Mouse (Mus musculus) midbrain, embryonic 15.5 days (tissue): ENCODE measurements around the gene Nrgn. TPM values are rescaled to one million over a fixed set of nuclear protein-coding genes. Genes with fewer than 3 reads are reported as not detected.
A peak's percentile ranks its signal among the peaks of the same experiment; 100 is the strongest.

Experiments
- ATAC-seq: fragments of 200-750 bp; cut with Nextera tagmentation; replicated peaks from 2 replicates; pipeline ENCODE4 v1.8.0; 2017; ENCODE audit warnings: moderate TSS enrichment
- H3K27ac ChIP-seq: fragments of 300-500 bp; sonication (generic); 2 replicates; pipeline ENCODE4 v1.5.1; 2015; ENCODE audit warnings: mild to moderate bottlenecking, inconsistent platforms
- H3K27me3 ChIP-seq: fragments of 300-500 bp; sonication (generic); replicated peaks from 2 replicates; pipeline ENCODE4 v1.6.1; 2015; ENCODE audit warnings: inconsistent platforms
- H3K36me3 ChIP-seq: fragments of 300-500 bp; sonication (generic); replicated peaks from 2 replicates; pipeline ENCODE4 v1.6.1; 2015; ENCODE audit warnings: inconsistent platforms
- H3K4me1 ChIP-seq: fragments of 300-500 bp; sonication (generic); 2 replicates; pipeline ENCODE4 v1.6.1; 2015; ENCODE audit warnings: inconsistent platforms
- H3K4me2 ChIP-seq: fragments of 300-500 bp; sonication (generic); 2 replicates; pipeline ENCODE4 v1.6.1; 2015; ENCODE audit warnings: inconsistent platforms, mild to moderate bottlenecking, moderate library complexity
- H3K4me3 ChIP-seq: fragments of 300-500 bp; sonication (generic); 2 replicates; pipeline ENCODE4 v1.5.1; 2015; ENCODE audit warnings: mild to moderate bottlenecking, inconsistent platforms
- H3K9ac ChIP-seq: fragments of 300-500 bp; sonication (generic); 2 replicates; pipeline ENCODE4 v1.6.1; 2015; ENCODE audit warnings: mild to moderate bottlenecking, inconsistent platforms
- H3K9me3 ChIP-seq: fragments of 300-500 bp; sonication (generic); 2 replicates; pipeline ENCODE4 v1.6.1; 2016; ENCODE audit warnings: inconsistent platforms
- WGBS: fragments of 180-500 bp; shearing (Covaris S2); methylation state at CpG from one replicate; pipeline ENCODE4 v1.1.7; 2015; ENCODE audit warnings: mixed read lengths; 5-methylcytosine and 5-hydroxymethylcytosine counted together
- polyA plus RNA-seq: library from polyadenylated mRNA; unstranded; fragments of >200 nt; fragmentation: Nextera tagmentation; extraction: Ambion mirVana; gene quantifications from 2 replicates; pipeline ENCODE4 v1.2.1, GENCODE M21; 2015

Nrgn gene
- polyA plus RNA-seq = 5.8 and 6.7 TPM in 2 replicates

DNA sequence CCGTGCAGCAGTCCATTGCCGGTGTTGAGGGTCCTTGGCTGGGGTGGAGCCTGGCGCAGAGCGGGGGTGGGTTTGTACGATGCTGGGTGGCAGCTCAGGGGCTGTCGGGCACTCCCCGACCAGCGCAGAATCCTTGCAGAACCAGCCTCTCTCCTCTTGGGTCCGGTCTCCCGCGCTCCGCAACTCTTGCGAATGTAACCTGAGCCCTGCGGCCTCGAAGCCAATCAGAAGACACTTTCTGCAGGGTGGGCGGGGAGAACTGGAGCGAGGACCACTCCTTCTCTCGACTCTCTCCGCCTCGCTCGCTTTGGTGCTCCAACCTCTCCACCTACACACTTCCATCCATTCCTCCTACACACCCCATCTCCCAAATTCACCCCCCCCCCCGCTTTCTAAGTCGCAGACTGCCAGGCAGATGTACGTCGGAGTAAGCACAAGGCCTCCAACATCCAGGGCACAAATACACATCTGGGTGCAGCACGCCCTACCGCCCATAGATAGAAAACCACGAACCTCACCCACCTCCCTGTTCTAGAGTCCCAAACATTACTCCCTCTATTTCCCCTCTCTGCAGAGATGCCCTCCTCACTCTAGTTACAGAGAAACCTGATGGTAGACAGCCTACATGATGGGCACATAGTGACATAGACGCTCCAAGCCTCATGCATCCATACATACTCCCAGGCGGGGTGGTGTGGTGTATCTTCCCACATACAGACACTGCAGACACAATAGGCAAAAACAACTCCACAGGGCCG, at the start of gene Nrgn:
Gene Nrgn (minus strand): TSS at position 369 of the 758 bp plus-strand sequence.
- Histone ChIP-seq H3K9ac (peak within 1 kb of the TSS; percentile 33), H3K9me3 (no peaks in the 10 kb centered on the region), H3K4me1 (peaks cover 25% of the 10 kb centered on the region), H3K27ac (no peak within 1 kb of the TSS), H3K27me3 (peaks cover 60% of the 10 kb centered on the region), H3K4me2 (peak within 1 kb of the TSS; percentile 97), H3K4me3 (peak within 1 kb of the TSS; percentile 50), H3K36me3 (no peaks in the 10 kb centered on the region)
- ATAC-seq = peak; percentile 90
- 5% methylated on average over 31 of the region's 31 CpGs for WGBS

- Histone ChIP-seq H3K4me1 (no peaks in the 10 kb centered on the region), H3K27me3 (no peaks in the 10 kb centered on the region), H3K4me2 (no peak overlapping the region), H3K9ac (no peak overlapping the region), H3K9me3 (no peaks in the 10 kb centered on the region), H3K4me3 (no peak overlapping the region), H3K36me3 (no peaks in the 10 kb centered on the region), H3K27ac (no peak overlapping the region)
- ATAC-seq = no peak
- WGBS = 98% methylated on average over 2 of the region's 2 CpGs
Measured at GRCm38 (mm10) chr9:37600538-37601205, 48.0 kb upstream of the Nrgn start.

DNA sequence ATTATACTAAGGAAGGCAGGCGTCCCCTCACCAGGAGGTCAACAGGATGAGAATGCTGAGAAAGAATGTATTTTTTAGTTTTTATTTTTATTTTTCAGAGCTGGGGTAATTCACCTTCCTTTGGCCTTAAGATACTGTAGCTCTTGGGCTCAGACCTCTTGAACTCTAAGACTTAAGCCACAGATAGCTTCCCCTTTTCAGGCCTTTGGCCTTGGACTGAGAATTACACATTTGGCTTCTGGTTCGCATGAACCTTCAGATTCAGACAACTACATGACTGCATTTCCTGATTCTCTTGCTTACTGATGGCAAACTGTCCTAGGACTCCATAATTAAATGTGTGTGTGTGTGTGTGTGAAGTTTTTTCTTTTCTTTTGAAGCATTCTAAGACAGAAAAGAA, 45.9 kb upstream of the Nrgn start:
- Histone ChIP-seq H3K4me2 (no peak overlapping the region), H3K9ac (no peak overlapping the region), H3K4me3 (no peak overlapping the region), H3K9me3 (no peaks in the 10 kb centered on the region), H3K36me3 (no peaks in the 10 kb centered on the region), H3K27ac (no peak overlapping the region), H3K27me3 (no peaks in the 10 kb centered on the region), H3K4me1 (no peaks in the 10 kb centered on the region)
- ATAC-seq = no peak
- WGBS = 90% methylated on average over 2 of the region's 2 CpGs

GRCm38 (mm10) chr9:37595570-37595969, 42.9 kb upstream of the Nrgn start:
- no peak overlapping the region for H3K4me2 ChIP-seq
- no peaks in the 10 kb centered on the region for H3K36me3 ChIP-seq
- no peak overlapping the region for H3K27ac ChIP-seq
- no peak for ATAC-seq
- H3K27me3 ChIP-seq = no peaks in the 10 kb centered on the region
- H3K9ac ChIP-seq = no peak overlapping the region
- no peak overlapping the region for H3K4me3 ChIP-seq
- no peaks in the 10 kb centered on the region for H3K4me1 ChIP-seq
- 81% methylated on average over 1 of the region's 1 CpGs for WGBS
- no peaks in the 10 kb centered on the region for H3K9me3 ChIP-seq

- H3K4me2 ChIP-seq = no peak overlapping the region
- no peaks in the 10 kb centered on the region for H3K9me3 ChIP-seq
- no peaks in the 10 kb centered on the region for H3K4me1 ChIP-seq
- no peak overlapping the region for H3K9ac ChIP-seq
- no peak for ATAC-seq
- WGBS = 90% methylated on average over 3 of the region's 3 CpGs
- H3K4me3 ChIP-seq = no peak overlapping the region
- no peaks in the 10 kb centered on the region for H3K27me3 ChIP-seq
- no peaks in the 10 kb centered on the region for H3K36me3 ChIP-seq
- no peak overlapping the region for H3K27ac ChIP-seq
Measured at GRCm38 (mm10) chr9:37593690-37594089, 41.0 kb upstream of the Nrgn start.

DNA sequence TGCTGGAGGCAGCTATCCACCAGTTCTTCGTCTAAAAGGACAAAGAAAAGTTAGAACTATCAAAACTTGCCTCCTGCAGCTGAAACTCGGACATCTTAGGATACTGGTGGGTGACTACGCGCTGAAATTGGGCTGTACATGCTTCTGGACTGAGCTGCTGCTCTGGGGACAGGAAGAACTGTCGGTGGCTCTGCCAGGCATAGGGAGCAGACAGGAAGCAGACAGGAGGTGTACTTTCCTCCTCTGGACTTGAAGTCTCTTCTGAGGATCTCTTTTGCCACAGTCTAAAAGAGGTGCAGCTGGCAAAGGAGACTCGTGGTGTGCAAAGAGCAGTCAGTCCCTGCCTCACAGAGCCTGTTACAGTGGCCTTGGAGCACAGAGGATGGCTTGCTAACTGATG, 39.9 kb upstream of the Nrgn start:
- H3K4me3 ChIP-seq = no peak overlapping the region
- H3K4me1 ChIP-seq = no peaks in the 10 kb centered on the region
- H3K4me2 ChIP-seq = no peak overlapping the region
- H3K9ac ChIP-seq = no peak overlapping the region
- no peaks in the 10 kb centered on the region for H3K36me3 ChIP-seq
- no peaks in the 10 kb centered on the region for H3K9me3 ChIP-seq
- H3K27me3 ChIP-seq = no peaks in the 10 kb centered on the region
- ATAC-seq = no peak
- 55% methylated on average over 6 of the region's 6 CpGs for WGBS
- H3K27ac ChIP-seq = no peak overlapping the region

- ATAC-seq = no peak
- Histone ChIP-seq H3K27ac (no peak overlapping the region), H3K36me3 (no peaks in the 10 kb centered on the region), H3K9ac (no peak overlapping the region), H3K9me3 (no peaks in the 10 kb centered on the region), H3K27me3 (no peaks in the 10 kb centered on the region), H3K4me2 (no peak overlapping the region), H3K4me3 (no peak overlapping the region), H3K4me1 (no peaks in the 10 kb centered on the region)
- 76% methylated on average over 2 of the region's 2 CpGs for WGBS
Measured at GRCm38 (mm10) chr9:37592025-37592424, 39.3 kb upstream of the Nrgn start.

GRCm38 (mm10) chr9:37590381-37590780, 37.7 kb upstream of the Nrgn start:
- Histone ChIP-seq H3K9me3 (no peaks in the 10 kb centered on the region), H3K9ac (no peak overlapping the region), H3K4me2 (no peak overlapping the region), H3K4me3 (no peak overlapping the region), H3K27ac (no peak overlapping the region), H3K27me3 (no peaks in the 10 kb centered on the region), H3K4me1 (no peaks in the 10 kb centered on the region), H3K36me3 (no peaks in the 10 kb centered on the region)
- ATAC-seq = no peak
- WGBS = 84% methylated on average over 4 of the region's 4 CpGs

DNA sequence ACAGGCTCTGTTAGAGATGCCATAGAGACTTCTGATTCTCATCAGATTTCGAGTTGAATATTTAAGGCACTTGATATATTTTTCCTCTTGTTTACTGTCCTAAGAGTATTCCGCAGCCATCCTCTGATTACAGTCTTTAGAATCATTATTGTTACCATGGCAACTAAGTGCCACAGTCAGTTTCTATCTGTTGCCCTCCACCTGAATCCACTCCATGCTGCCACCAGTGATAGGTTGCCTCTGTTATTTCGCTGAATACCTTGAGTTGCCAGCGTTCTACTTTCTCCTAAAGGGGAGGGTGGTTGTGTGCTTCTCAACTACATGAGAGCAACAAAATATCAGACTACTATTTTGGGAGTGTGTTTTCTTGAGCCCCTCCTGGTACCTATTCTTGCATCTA, 34.0 kb upstream of the Nrgn start:
- Histone ChIP-seq H3K27me3 (no peaks in the 10 kb centered on the region), H3K4me3 (no peak overlapping the region), H3K9me3 (no peaks in the 10 kb centered on the region), H3K36me3 (no peaks in the 10 kb centered on the region), H3K4me1 (no peaks in the 10 kb centered on the region), H3K27ac (no peak overlapping the region), H3K9ac (no peak overlapping the region), H3K4me2 (no peak overlapping the region)
- WGBS = 73% methylated on average over 4 of the region's 4 CpGs
- ATAC-seq = peak; percentile 67; the same call in 1 of the 2 replicates

DNA sequence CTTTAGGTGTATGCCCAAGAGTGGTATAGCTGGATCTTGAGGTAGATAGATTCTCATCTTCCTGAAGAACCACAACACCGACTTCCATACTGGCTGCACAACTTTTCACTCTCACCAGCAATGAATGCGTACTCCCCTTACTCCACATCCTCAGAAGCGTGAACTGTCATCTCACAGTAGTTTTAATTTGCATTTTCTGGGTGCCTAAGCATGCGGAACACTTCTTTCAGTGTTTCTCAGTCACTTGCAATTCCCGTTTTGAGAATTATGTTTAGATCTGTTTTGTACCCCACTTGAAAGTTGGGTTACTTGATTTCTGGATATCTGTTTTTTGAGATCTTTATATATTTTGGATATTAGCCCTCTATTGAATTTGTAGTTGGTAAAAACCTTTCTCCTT, 30.9 kb upstream of the Nrgn start:
- Histone ChIP-seq H3K4me2 (no peak overlapping the region), H3K4me1 (no peaks in the 10 kb centered on the region), H3K9ac (no peak overlapping the region), H3K4me3 (no peak overlapping the region), H3K9me3 (no peaks in the 10 kb centered on the region), H3K27ac (no peak overlapping the region), H3K36me3 (no peaks in the 10 kb centered on the region), H3K27me3 (no peaks in the 10 kb centered on the region)
- WGBS = 80% methylated on average over 5 of the region's 5 CpGs
- ATAC-seq = no peak

GRCm38 (mm10) chr9:37576436-37576930, 23.8 kb upstream of the Nrgn start:
- Histone ChIP-seq H3K9me3 (no peaks in the 10 kb centered on the region), H3K4me1 (peaks cover 7% of the 10 kb centered on the region), H3K36me3 (no peaks in the 10 kb centered on the region), H3K9ac (no peak overlapping the region), H3K27ac (peak overlapping the region; percentile 67), H3K4me2 (peak overlapping the region; percentile 37), H3K27me3 (no peaks in the 10 kb centered on the region), H3K4me3 (peak overlapping the region; percentile 9; the same call in 1 of the 2 replicates)
- WGBS = 33% methylated on average over 14 of the region's 14 CpGs
- ATAC-seq = peak; percentile 78

- Histone ChIP-seq H3K27ac (no peak overlapping the region), H3K9ac (no peak overlapping the region), H3K4me2 (no peak overlapping the region), H3K27me3 (no peaks in the 10 kb centered on the region), H3K9me3 (no peaks in the 10 kb centered on the region), H3K36me3 (no peaks in the 10 kb centered on the region), H3K4me3 (no peak overlapping the region), H3K4me1 (peaks cover 15% of the 10 kb centered on the region)
- ATAC-seq = no peak
- 64% methylated on average over 3 of the region's 3 CpGs for WGBS
Measured at GRCm38 (mm10) chr9:37572204-37572876, 19.6 kb upstream of the Nrgn start.
